Mouse (Mus musculus): ENCODE measurements around the gene Smim6. TPM values are rescaled to one million over a fixed set of nuclear protein-coding genes. Genes with fewer than 3 reads are reported as not detected.

The Smim6 gene
- polyA plus RNA-seq, 2 experiments: 1.8 to 2.0 TPM

GRCm38 (mm10) chr11:115906116-115906515 is 5.7 kb upstream of the Smim6 start:
- Histone ChIP-seq H3K9me3 (ENCODE audit: control insufficient read depth, low read length) (no peaks in the 10 kb centered on the region), H3K4me2 (ENCODE audit: low read depth) (no peak overlapping the region), H3K36me3 (replicated peaks; ENCODE audit: control insufficient read depth, insufficient read depth, low read depth) (peaks cover 49% of the 10 kb centered on the region), H3K9ac (replicated peaks) (no peak overlapping the region; the same call in 1 of the 2 replicates), H3K27me3 (ENCODE audit: control insufficient read depth, insufficient read depth, low read length) (no peaks in the 10 kb centered on the region), H3K4me3 (ENCODE audit: insufficient read depth in 1 of 2, low read depth in 2 of 2, low read length in 2 of 2) (no peak overlapping the region), H3K27ac (peak overlapping the region; percentile 100), H3K4me1 (replicated peaks; ENCODE audit: control insufficient read depth in 2 of 2, insufficient read depth in 2 of 2, low read length in 1 of 2) (peaks cover 62 to 73% of the 10 kb centered on the region in 2 experiments)
- WGBS (ENCODE audit: insufficient replicate concordance): 75% methylated on average over 3 of the region's 3 CpGs
- TF ChIP-seq EP300 (IDR thresholded peaks at IDR 0.05; ENCODE audit: low read depth): no peak
- no peak for TF ChIP-seq CTCF (IDR thresholded peaks at IDR 0.05; ENCODE audit: low read depth)
- ATAC-seq (ENCODE audit: insufficient read depth) (no peak), DNase-seq (ENCODE audit: low read depth in 3 of 3, low spot score in 3 of 3) (no peak)

- Histone ChIP-seq H3K4me3 (ENCODE audit: insufficient read depth in 1 of 2, low read depth in 2 of 2, low read length in 2 of 2) (no peak overlapping the region), H3K9ac (replicated peaks) (no peak overlapping the region), H3K27ac (peak overlapping the region; percentile 100), H3K4me1 (replicated peaks; ENCODE audit: control insufficient read depth in 2 of 2, insufficient read depth in 2 of 2, low read length in 1 of 2) (peaks cover 62 to 73% of the 10 kb centered on the region in 2 experiments), H3K36me3 (replicated peaks; ENCODE audit: control insufficient read depth, insufficient read depth, low read depth) (peaks cover 49% of the 10 kb centered on the region), H3K27me3 (ENCODE audit: control insufficient read depth, insufficient read depth, low read length) (no peaks in the 10 kb centered on the region), H3K4me2 (ENCODE audit: low read depth) (no peak overlapping the region), H3K9me3 (ENCODE audit: control insufficient read depth, low read length) (no peaks in the 10 kb centered on the region)
- 91% methylated on average over 5 of the region's 5 CpGs for WGBS (ENCODE audit: insufficient replicate concordance)
- DNase-seq (ENCODE audit: low read depth in 3 of 3, low spot score in 3 of 3): no peak
- TF ChIP-seq EP300 (IDR thresholded peaks at IDR 0.05; ENCODE audit: low read depth): no peak
- no peak for TF ChIP-seq CTCF (IDR thresholded peaks at IDR 0.05; ENCODE audit: low read depth)
- no peak for ATAC-seq (ENCODE audit: insufficient read depth)
Measured at GRCm38 (mm10) chr11:115906521-115906920, 5.3 kb upstream of the Smim6 start.

- TF ChIP-seq CTCF (IDR thresholded peaks at IDR 0.05; ENCODE audit: low read depth): peak; percentile 27; the same call in 1 of the 2 replicates
- peak; percentile 84 for TF ChIP-seq EP300 (IDR thresholded peaks at IDR 0.05; ENCODE audit: low read depth)
- peak; percentile 87 for ATAC-seq (ENCODE audit: insufficient read depth)
- peak; percentile 73 to 79 (median 77) for DNase-seq (ENCODE audit: low read depth in 3 of 3, low spot score in 3 of 3)
- WGBS (ENCODE audit: insufficient replicate concordance): 16% methylated on average over 5 of the region's 5 CpGs
- H3K4me2 ChIP-seq (ENCODE audit: low read depth): peak overlapping the region; percentile 54
- no peaks in the 10 kb centered on the region for H3K27me3 ChIP-seq (ENCODE audit: control insufficient read depth, insufficient read depth, low read length)
- H3K27ac ChIP-seq: peak overlapping the region; percentile 96
- no peak overlapping the region for H3K4me3 ChIP-seq (ENCODE audit: insufficient read depth in 1 of 2, low read depth in 2 of 2, low read length in 2 of 2)
- H3K4me1 ChIP-seq (replicated peaks; ENCODE audit: control insufficient read depth in 2 of 2, insufficient read depth in 2 of 2, low read length in 1 of 2): peaks cover 32 to 43% of the 10 kb centered on the region in 2 experiments
- peak overlapping the region; percentile 68 for H3K9ac ChIP-seq (replicated peaks)
- H3K36me3 ChIP-seq (replicated peaks; ENCODE audit: control insufficient read depth, insufficient read depth, low read depth): peaks cover 30% of the 10 kb centered on the region
- H3K9me3 ChIP-seq (ENCODE audit: control insufficient read depth, low read length): no peaks in the 10 kb centered on the region
Measured at GRCm38 (mm10) chr11:115911134-115911561, 669 bp upstream of the Smim6 start.

GRCm38 (mm10) chr11:115916579-115916978 is 4.8 kb downstream of the Smim6 start:
- Histone ChIP-seq H3K27ac (no peak overlapping the region; the same call in 1 of the 2 replicates), H3K36me3 (replicated peaks; ENCODE audit: control insufficient read depth, insufficient read depth, low read depth) (peaks cover 9% of the 10 kb centered on the region), H3K4me3 (ENCODE audit: insufficient read depth in 1 of 2, low read depth in 2 of 2, low read length in 2 of 2) (no peak overlapping the region), H3K27me3 (ENCODE audit: control insufficient read depth, insufficient read depth, low read length) (no peaks in the 10 kb centered on the region), H3K9me3 (ENCODE audit: control insufficient read depth, low read length) (no peaks in the 10 kb centered on the region), H3K4me1 (replicated peaks; ENCODE audit: control insufficient read depth in 2 of 2, insufficient read depth in 2 of 2, low read length in 1 of 2) (peaks cover 12 to 17% of the 10 kb centered on the region in 2 experiments), H3K9ac (replicated peaks) (no peak overlapping the region), H3K4me2 (ENCODE audit: low read depth) (no peak overlapping the region)
- no peak for TF ChIP-seq CTCF (IDR thresholded peaks at IDR 0.05; ENCODE audit: low read depth)
- DNase-seq (ENCODE audit: low read depth in 3 of 3, low spot score in 3 of 3) (no peak), ATAC-seq (ENCODE audit: insufficient read depth) (no peak)
- 83% methylated on average over 4 of the region's 4 CpGs for WGBS (ENCODE audit: insufficient replicate concordance)

GRCm38 (mm10) chr11:115918637-115919036 is 6.8 kb downstream of the Smim6 start:
- no peak overlapping the region for H3K27ac ChIP-seq
- no peak overlapping the region for H3K4me3 ChIP-seq (ENCODE audit: insufficient read depth in 1 of 2, low read depth in 2 of 2, low read length in 2 of 2)
- H3K4me1 ChIP-seq (replicated peaks; ENCODE audit: control insufficient read depth in 2 of 2, insufficient read depth in 2 of 2, low read length in 1 of 2): peaks cover 0 to 5% of the 10 kb centered on the region in 2 experiments; a peak in 1 of 4 replicates
- DNase-seq (ENCODE audit: low read depth in 3 of 3, low spot score in 3 of 3) (no peak), ATAC-seq (ENCODE audit: insufficient read depth) (no peak)
- no peaks in the 10 kb centered on the region for H3K27me3 ChIP-seq (ENCODE audit: control insufficient read depth, insufficient read depth, low read length)
- WGBS (ENCODE audit: insufficient replicate concordance): 80% methylated on average over 5 of the region's 5 CpGs
- H3K4me2 ChIP-seq (ENCODE audit: low read depth): no peak overlapping the region
- TF ChIP-seq EP300 (IDR thresholded peaks at IDR 0.05; ENCODE audit: low read depth) (no peak), CTCF (IDR thresholded peaks at IDR 0.05; ENCODE audit: low read depth) (no peak)
- H3K9ac ChIP-seq (replicated peaks): no peak overlapping the region
- H3K36me3 ChIP-seq (replicated peaks; ENCODE audit: control insufficient read depth, insufficient read depth, low read depth): peaks cover 10% of the 10 kb centered on the region
- no peaks in the 10 kb centered on the region for H3K9me3 ChIP-seq (ENCODE audit: control insufficient read depth, low read length)
